Mouse (Mus musculus) NIH3T3 (cell line): Measurements from ENCODE around the gene Ints1.

Experiments
- DNase-seq: peaks from one replicate; pipeline ENCODE4 v3.0.0-alpha.2; 2012; ENCODE audit warnings: low read depth

Gene Ints1

DNA sequence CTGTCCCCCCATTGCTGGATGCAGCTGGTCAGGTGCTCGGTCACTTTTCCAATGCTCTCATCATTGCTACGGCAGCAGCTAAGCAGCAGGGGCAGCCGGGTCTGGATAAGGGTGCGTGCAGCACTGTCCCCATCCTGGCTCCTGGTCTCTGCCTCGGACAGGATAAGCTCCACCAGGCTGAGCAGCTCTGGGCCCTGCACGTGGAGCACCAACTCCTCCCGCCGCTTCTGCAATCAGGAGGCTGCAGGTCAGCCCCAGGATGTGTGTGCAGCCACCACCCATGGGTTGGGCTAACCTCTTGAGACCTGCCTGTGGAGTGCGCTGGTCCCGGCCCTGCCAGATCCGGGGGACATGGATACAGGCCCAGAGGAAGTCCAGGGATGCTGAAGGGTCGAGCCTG, 19.3 kb downstream of the Ints1 start:
- DNase-seq, result no peak

DNA sequence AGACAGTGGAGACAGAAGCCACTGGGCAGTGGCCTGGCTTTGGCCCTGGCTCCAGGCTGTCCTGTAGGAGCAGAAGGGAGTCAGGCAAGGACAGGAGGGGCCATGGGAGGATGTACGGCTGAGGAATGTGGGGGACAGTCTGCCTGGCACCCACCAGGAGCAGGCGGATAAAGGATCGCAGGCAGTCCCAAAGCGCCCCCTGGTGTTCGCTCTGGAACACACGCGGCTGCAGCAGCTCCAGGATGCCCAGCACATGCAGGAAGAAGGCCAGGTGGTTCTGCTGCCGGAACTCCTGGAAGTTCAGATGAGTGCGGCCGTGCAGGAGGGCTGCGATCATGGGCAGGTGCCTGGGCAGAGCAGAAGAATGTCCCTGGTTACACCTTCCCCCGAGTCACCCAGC, 20.7 kb downstream of the Ints1 start:
- peak; percentile 73 for DNase-seq

DNA sequence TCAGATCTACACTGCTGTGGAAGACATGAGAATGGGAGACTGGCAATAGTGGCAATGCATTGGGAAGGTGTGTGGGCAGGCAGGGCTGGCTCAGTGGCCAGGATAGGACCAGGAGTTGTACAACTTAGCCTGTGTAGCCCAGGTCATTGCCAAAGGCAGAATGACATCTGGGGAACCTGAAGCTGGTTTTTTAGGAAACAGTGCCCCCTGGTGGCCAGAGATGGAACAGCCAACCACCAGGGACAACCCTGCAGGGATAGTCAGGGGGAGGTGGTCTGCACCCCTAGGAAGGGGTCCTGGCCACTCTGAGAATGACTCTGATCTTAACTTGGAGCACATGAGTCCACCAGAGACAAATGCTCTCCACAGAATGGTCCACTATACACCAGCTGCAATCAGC, 24.9 kb downstream of the Ints1 start:
- DNase-seq, result peak; percentile 80

DNA sequence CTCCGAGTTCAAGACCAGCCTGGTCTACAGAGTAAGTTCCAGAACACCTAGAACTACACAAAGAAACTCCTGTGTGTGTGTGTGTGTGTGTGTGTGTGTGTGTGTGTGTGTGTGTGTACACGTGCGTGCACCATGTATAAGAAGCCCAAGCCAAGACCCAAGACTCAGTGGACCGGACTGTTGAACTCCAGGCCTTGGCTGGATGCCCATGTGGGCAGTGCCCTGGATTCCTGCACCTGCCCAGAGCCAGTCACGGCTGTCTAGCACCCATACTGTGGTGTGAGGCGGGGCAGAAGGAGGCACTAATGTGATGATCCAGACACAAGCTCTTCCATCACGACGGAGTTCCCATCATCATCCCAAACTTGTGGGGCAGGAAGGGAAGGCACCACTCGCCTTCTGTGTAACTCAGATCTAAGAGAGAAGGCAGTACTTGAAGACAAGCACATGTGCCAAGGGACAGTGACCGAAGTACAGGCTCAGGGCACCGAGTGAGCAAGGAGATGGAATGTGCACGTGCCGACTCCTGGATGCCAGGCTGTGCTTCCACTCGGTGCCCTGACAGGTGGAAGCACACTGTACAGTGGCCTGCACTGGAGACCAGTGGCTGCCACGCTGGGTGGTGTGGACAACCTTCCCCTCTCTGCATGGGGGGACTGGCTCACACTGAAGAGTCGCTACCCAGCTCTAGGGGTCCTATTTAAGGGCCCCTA, 25.9 kb downstream of the Ints1 start:
- DNase-seq, result no peak

DNA sequence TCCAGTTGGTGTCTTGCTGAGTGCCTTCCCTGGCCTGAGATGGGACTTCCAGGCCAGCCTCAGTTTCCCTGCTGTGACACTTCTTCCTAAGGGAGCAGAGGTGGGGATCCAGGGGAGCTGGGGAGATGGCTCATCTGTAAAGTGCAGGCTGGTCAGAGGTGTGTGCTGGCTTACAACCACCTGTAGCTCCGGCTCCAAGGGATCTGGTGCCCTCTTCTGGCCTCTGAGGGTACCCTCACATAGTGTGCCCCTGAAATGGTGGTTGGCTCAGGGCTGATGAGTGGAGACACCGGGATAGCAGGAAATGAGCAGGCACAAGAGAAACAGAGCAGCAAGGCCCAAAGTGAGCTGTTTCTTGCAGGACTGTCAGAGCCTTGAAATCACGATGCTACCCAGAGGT, 29.7 kb downstream of the Ints1 start:
- peak; percentile 86 for DNase-seq

DNA sequence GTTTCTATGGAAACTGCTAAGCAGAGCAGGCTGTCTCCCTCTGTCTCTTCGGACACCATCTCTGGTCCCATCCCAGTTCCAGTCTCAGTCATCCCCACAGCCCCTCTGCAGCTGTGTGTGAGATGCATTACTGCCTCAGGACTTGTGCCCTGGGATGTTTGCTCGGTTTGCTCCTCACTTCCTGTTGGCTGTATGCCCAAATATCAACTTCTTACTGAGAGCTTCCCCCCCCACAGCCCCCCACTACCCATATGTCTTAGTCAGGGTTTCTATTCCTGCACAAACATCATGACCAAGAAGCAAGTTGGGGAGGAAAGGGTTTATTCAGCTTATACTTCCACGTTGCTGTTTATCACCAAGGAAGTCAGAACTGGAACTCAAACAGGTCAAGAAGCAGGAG, 32.8 kb downstream of the Ints1 start:
- peak; percentile 13 for DNase-seq

DNA sequence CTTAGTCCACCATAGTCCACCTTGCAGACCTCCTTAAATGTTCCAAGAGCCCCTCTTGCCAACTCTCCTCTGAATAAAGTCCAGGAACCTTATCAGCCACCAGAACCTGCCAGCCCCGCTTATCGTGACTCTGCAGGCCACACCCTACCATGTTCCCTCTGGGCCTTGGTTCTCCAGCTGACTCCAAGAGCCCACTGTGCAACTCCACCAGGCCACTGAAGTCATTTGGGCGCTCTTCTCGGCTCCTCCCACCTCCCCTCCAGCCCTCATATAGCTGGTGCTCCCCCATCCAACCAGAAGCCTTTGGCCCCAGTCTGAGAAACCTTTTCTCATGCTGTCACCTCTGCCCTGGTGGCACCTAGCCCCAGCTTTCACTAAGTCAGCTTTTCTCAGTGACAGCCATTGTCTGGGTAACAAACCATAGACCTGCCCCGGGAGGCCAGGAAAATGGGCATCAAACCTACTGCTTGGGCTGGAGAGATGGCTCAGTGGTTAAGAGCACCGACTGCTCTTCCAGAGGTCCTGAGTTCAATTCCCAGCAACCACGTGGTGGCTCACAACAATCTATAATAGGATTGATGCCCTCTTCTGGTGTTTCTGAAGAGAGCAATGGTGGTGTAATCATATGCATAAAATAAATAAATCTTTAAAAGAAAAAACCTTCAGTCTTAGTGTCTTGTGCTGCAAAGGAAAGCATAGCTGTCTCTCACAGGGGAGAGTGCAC, 36.7 kb downstream of the Ints1 start:
- DNase-seq, result no peak

DNA sequence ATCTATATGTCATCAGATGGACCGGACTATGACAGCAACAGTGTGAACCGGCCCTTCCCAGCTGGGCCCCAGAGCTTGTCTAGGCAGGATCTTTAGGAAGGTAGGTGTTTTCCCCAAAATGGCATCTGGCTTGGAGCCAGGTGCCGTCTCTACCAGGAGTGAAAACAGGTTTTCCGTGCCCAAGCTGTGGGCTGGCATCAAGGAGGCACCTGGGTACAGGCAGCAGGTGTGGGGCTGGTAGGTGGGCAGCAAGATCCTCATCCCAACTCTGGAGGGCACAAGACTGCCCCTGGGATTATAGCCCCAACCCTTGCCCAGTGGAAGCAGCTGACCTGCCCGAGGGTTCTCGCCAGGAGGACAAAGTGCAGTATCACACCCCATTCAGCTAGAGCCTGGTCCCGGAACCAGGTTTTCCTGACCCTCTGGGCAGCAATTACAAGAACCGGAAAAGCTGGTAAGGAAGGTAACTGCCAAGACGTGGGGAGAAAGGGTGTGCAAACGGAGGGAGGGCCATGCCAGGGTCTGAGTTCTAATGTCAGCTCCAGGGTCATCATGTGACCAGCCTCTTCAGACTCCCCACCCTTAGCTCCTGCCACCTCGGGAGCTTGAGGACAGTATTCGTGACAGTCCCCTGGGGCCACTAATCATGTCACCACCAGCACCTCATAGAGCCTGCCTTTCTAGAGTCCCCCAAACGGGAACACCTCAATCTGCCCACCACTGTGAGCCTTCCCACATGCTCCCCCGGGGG, 37.5 kb downstream of the Ints1 start:
- DNase-seq, result no peak

DNA sequence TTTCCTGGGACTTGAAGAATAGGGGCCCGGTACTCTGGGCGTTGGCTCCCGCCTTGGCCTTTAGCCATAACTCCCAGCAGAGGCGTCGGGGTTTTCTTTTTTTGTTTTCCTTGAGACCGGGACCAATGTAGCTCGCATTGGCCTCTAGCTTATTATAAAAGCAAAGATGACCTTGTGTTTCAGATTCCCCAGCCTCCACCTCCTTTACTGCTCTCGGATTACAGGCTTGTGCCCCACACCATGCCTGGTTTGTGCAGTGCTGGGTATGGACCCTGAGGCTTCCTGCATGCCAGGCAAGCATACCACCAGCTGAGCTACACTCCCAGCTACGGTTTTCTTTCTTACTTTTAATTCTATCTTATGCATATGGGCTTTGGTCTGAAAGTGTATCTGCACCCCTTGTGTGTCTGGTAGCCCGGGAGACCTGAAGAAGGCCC, 39.0 kb downstream of the Ints1 start:
- DNase-seq, result no peak

DNA sequence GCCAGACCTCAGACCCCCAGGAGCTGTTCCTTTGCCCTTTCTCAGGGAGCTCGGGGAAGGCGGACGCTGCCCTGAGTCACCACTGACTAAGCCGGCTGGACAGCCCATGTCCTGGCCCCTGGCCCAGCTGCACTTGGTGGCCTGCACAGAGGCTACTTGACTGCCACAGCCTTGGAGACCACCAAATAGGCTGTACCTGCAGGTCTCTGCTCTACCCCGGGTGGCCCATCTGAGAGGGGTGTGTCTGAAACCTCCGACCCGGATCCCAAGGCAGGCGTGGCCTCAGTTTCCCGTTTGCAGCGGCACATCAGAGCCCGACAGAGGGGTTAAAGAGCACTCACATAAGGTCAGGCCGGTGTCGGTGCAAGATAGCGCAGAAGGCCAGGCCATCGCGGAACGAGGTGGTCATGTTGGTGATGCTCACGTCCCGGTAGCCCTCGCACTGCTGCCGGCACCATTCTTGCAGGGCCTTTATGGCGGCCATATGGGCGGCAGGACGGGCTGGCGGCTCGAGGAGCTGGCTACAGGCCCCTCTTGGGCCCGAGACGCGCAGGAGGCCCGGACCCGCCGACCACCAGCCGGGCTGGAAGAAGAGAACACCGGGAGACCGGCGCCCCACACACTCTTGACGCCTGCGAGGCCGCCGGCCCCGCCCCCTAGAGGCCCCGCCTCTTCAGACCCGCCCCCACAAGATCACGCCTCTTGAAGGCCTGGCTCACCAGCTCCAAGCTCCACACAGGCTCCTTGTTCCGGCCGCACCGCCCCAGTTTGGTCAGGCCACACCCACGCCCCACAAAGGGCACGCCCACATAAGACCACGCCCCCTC, 39.6 kb downstream of the Ints1 start, which contains the start of gene Micall2:
Micall2 (minus strand) TSS at position 660 of the 827 bp plus-strand sequence.
- DNase-seq, result peak; percentile 99

DNA sequence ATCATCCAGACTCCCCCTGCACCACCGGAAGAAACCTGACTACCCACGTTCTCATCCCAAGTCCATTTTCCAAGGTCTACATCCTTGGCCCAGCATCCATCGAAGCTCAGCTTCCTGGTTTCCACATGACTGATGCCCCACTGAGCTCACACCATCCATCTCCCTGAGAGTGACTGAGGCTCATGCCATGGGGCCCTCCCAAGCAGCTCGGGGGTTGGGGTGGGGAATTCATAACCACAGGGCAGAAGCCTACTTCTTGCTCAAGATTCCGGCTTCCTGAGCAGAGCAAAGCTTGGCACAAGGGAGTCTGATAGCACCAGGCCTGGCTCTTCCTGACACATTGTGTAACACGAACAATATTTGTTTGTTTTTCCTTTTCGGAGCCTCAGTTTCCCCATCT, 40.7 kb downstream of the Ints1 start:
- peak; percentile 73 for DNase-seq

DNA sequence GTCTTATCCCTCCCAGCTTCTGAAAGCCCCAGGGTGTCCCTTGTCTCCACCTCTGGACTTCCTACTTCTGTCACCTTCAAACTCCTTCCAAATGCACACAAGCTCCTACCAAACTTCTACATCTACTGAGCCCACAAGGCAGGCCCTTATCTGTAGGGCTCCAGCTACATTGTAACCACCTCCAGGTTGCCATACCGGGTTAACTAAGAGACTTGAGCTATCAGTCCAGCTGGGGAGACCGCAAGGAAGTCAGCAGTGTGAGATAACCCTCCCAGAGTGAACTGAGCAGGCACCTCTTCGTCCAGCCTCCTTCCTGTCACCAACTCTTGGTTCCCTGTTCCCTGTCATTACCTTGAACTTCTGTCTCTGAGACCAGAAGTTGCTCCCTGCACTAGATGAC, 41.5 kb downstream of the Ints1 start:
- no peak for DNase-seq

DNA sequence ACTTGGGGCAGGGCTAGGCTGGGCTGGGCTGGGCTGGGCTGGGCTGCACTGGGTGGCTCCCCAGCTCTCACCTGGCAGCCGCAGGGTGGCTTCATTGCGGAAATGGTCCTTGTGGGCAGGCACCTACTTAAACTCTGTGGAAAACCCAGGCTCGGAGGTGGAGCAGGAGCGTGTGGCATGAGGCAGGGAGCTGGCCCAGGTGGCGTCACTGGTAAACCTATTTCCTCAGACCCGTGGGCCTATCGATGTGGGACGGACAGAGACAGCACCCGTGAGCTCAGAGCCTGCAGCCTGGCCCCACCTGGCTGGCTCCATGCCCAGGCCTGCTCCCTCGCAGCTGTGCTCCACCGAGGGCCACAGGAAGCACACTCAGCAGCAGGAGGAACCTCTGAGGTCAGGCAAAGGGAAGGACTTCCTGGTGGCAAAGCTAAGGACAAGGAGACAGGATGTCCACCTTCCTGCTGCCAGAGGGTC, 42.8 kb downstream of the Ints1 start:
- DNase-seq, result peak; percentile 40

DNA sequence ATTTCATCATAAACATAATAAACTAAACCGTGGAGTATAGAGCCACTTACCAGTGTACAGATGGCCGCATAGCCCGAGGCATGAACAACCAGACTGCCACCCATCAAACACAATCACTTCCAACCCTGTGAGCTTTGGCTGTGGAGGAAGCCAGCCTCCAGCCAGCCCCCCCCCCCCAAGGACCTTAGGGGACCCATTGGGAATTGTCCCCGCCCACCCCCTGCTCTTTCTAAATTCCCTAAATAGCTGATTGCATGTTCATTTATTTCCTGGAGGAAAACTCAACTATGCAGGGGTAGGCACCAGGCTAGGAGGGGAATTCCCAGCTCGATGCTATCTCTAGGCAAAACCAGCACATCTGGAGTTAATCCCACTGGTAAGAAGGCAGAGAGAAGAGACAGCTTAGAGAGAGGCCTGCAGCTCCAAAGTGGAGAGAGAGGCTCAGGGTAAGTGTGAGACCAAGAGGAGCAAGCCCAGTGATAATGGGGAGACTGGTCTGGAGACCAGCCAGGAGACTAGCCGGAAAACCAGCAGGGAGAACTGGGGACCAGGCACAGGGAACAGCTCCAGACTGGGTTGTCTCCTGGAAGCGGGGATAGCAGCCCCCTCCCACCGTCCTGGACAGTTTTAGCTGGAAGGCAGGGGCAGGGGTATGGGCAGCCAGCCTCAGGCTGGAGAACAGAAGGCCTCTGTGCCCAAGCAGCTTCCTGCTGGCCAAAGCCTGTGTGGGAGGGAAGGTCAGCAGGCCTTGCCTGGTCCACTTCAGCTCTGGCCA, 44.6 kb downstream of the Ints1 start:
- peak; percentile 84 for DNase-seq

DNA sequence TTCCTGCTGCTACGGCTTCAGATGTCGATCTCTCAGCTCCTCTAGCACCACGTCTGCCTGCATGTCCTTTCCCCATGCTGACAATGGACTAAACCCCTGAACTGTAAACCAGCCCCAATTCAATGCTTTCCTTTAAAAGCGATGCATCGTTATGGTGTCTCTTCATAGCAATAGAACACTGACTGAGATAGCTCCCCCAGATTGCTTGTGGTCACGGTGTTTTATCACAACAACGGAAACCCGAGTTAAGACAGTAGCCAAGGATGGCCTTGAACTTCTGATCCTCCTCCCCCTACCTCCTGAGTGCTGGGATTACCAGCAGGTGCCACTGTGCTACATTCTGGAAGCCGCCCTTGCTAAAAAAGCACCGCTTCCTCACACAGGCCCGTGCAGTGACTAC, 48.2 kb downstream of the Ints1 start:
- no peak for DNase-seq

DNA sequence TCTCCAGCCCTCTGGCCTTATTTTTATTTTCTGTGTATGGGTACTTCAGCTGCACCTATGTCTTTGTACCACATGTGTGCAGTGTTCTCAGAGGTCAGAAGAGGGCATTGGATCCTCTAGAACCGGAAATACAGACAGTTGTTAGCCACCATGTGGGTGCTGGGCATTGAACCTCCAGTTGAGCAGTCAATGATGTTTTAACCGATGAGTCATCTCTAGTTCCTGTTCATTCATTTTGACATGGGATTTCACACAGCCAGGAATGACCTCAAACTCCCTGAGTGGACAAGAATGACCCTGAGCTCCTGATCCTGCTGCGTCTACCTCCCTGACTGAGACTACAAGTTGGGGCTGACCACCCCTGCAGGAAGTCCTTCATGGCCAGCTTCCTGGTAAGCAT, 49.3 kb downstream of the Ints1 start:
- DNase-seq, result peak; percentile 38

DNA sequence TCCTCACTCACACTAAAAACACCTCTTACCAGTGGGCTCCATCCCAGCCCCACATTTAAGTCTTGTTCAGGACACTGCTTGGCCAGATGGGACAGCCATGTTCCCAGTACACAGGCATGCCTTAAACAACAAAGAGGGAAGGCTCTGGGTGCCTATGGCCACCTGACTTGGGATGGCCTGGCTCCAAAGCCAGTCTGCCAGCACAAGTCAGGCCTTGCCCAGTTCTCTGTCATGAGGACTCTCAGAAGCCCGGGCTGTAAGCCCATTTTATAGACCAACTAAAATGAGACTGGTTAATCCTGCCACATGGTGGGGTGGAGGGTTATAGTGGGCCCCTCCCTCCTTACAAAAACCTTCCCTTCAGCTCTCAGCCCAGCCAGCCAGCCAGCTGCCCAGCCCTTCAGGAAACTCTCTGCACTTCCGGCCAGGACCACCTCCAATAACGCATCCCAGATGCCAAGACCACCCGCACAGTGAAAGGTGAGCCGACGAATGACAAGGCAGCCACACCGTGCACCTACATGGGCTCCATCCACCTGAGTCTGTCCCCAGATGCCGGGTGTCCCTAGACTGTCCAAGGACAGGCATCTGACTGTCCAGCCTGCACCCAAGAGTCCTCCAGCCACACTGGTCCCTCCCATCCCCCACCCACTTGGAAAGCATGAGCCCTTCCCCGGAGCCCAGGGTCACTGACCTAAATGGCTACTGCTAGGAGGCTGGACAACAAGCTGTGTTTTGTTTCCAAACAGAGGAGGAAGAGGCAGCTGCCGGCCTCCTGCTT, 50.9 kb downstream of the Ints1 start:
- peak; percentile 24 for DNase-seq

DNA sequence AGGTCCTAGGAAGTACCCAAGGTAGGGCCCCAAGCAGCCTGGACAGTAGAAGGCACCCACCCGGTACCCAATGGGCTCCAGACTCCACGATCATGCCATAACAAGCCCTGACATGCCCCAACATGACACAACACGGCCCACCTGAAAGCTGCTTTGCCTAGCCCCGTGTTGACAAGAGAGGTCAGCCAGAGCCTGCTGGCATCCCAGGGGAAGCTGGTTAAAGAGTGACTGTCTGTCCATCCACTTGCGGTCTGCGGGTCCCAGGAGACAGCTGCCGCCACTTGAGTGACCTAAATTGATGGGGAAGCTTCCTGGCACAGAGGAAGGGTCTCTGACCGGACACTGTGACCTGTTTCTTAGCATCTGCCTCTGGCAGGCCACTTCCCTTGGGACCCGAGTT, 52.4 kb downstream of the Ints1 start:
- no peak for DNase-seq

DNA sequence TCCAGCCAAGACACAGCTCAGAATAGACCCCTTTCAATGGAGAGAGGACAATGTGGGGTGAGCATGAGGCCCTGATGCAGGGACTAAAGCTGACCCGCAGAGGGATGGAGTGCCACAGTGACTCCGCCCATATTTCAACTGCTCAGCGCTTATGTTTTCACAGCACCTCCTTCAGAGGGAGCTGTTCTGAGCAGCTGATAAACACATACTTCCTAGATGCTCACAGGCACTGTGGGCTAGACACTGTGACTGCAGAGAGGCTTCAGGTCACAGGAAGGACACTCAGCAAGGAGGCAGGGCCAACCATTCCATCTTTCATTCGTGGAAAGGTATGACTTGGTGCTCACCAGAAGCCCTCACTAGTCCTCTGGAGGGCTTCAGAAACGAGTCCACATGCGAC, 52.8 kb downstream of the Ints1 start:
- DNase-seq, result no peak

DNA sequence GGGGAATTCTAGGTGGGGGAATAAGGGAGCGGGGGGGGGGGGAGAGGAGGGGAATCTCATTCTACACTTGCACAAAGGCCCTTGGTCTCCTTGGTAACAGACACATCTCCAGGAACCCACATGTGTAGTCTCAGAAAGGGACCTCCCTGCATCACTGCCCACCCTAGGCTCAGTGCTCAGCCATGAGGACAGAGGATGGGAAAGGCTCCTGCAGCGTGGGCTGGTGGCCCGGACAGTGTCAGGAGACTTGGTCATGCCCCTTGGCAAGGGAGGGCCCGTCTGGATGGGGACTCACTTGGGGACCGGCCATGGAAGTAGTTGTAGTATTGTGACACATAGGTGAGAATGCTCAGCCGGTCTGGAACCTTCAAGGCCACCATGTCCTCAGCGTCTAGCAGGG, 56.5 kb downstream of the Ints1 start:
- DNase-seq, result no peak
